Mouse (Mus musculus): ENCODE results near the gene Anp32a. TPM values are rescaled to one million over a fixed set of nuclear protein-coding genes. Genes with fewer than 3 reads are reported as not detected.

Anp32a gene
- total and polyA plus RNA-seq, 2 experiments from 2014 or later: 20.8 to 127 TPM

- no peak for TF ChIP-seq CTCF (IDR thresholded peaks at IDR 0.05; ENCODE audit: low read depth)
- no peak for TF ChIP-seq EP300 (IDR thresholded peaks at IDR 0.05; ENCODE audit: low read depth)
- ATAC-seq (ENCODE audit: insufficient read depth, low read depth): no peak
- no peak overlapping the region for H3K4me3 ChIP-seq (ENCODE audit: low read depth, low read length)
- 88% methylated on average over 6 of the region's 6 CpGs for WGBS
- peaks cover 6% of the 10 kb centered on the region; the same call in 1 of the 2 replicates for H3K36me3 ChIP-seq (replicated peaks; ENCODE audit: control insufficient read depth, insufficient read depth, low read length)
- no peak for DNase-seq (ENCODE audit: low spot score)
- no peaks in the 10 kb centered on the region for H3K9me3 ChIP-seq (replicated peaks; ENCODE audit: control insufficient read depth, low read length)
- no peak overlapping the region for H3K4me2 ChIP-seq (ENCODE audit: low read depth, low read length)
- no peaks in the 10 kb centered on the region for H3K27me3 ChIP-seq (ENCODE audit: control insufficient read depth, insufficient read depth, low read length)
- H3K27ac ChIP-seq (ENCODE audit: low read depth): no peak overlapping the region
- H3K9ac ChIP-seq (replicated peaks; ENCODE audit: low read depth, low read length): no peak overlapping the region
- no peaks in the 10 kb centered on the region; the same call in 1 of the 2 replicates for H3K4me1 ChIP-seq (ENCODE audit: control insufficient read depth, insufficient read depth)
Observed at GRCm38 (mm10) chr9:62426531-62426930, 85.4 kb downstream of the Anp32a start.

- no peak for TF ChIP-seq EP300 (IDR thresholded peaks at IDR 0.05; ENCODE audit: low read depth)
- TF ChIP-seq CTCF (IDR thresholded peaks at IDR 0.05; ENCODE audit: low read depth): no peak
- H3K4me1 ChIP-seq (ENCODE audit: control insufficient read depth, insufficient read depth): no peaks in the 10 kb centered on the region; the same call in 1 of the 2 replicates
- 67% methylated on average over 8 of the region's 8 CpGs for WGBS
- H3K36me3 ChIP-seq (replicated peaks; ENCODE audit: control insufficient read depth, insufficient read depth, low read length): peaks cover 6% of the 10 kb centered on the region; the same call in 1 of the 2 replicates
- no peak overlapping the region for H3K4me3 ChIP-seq (ENCODE audit: low read depth, low read length)
- H3K9ac ChIP-seq (replicated peaks; ENCODE audit: low read depth, low read length): no peak overlapping the region
- ATAC-seq (ENCODE audit: insufficient read depth, low read depth): 0 out of 2 replicates have a peak, but pooled peaks have one; percentile 12
- H3K9me3 ChIP-seq (replicated peaks; ENCODE audit: control insufficient read depth, low read length): no peaks in the 10 kb centered on the region
- H3K4me2 ChIP-seq (ENCODE audit: low read depth, low read length): no peak overlapping the region
- no peak overlapping the region for H3K27ac ChIP-seq (ENCODE audit: low read depth)
- H3K27me3 ChIP-seq (ENCODE audit: control insufficient read depth, insufficient read depth, low read length): no peaks in the 10 kb centered on the region
- DNase-seq (ENCODE audit: low spot score): no peak
Observed at GRCm38 (mm10) chr9:62427010-62427409, 85.9 kb downstream of the Anp32a start.

Other genes with a start within 250 kb of the Anp32a start
- gene Glce, start 218.6 kb upstream of the Anp32a start, total RNA-seq (2014; rRNA removed; ENCODE audit: low replicate concordance): 8.8 and 10.7 TPM in 2 replicates
- 5.7 and 6.1 TPM in 2 replicates for gene Glce, start 218.6 kb upstream of the Anp32a start, polyA plus RNA-seq (2015; fragmentation: Nextera tagmentation; extraction: Ambion mirVana)
- not detected in 2 replicates for gene Spesp1, start 59.1 kb upstream of the Anp32a start, total RNA-seq (2014; rRNA removed; ENCODE audit: low replicate concordance)
- gene Spesp1, start 59.1 kb upstream of the Anp32a start, polyA plus RNA-seq (2015; fragmentation: Nextera tagmentation; extraction: Ambion mirVana): not detected in 2 replicates
- gene Coro2b, start 195.8 kb downstream of the Anp32a start, total RNA-seq (2014; rRNA removed; ENCODE audit: low replicate concordance): 9.1 and 45.9 TPM in 2 replicates
- 5.1 and 5.5 TPM in 2 replicates for gene Coro2b, start 195.8 kb downstream of the Anp32a start, polyA plus RNA-seq (2015; fragmentation: Nextera tagmentation; extraction: Ambion mirVana)

Data from heart, postnatal 0 days (tissue).